Mouse (Mus musculus) thymus, postnatal 14 days (tissue): Measurements from ENCODE around the gene Slx1b.
A peak's percentile ranks its signal among the peaks of the same experiment; 100 is the strongest.

Source experiments
- DNase-seq: peaks from one replicate; pipeline ENCODE4 v3.0.0; 2021

Slx1b gene

GRCm38 (mm10) chr7:126672111-126672510, 23.5 kb downstream of the Slx1b start:
- no peak for DNase-seq

GRCm38 (mm10) chr7:126670152-126670551, 25.4 kb downstream of the Slx1b start:
- no peak for DNase-seq

- DNase-seq, result no peak
Measured at GRCm38 (mm10) chr7:126668452-126668851, 27.1 kb downstream of the Slx1b start.

GRCm38 (mm10) chr7:126667495-126668090, 28.0 kb downstream of the Slx1b start:
- DNase-seq, result no peak

- DNase-seq, result no peak
Measured at GRCm38 (mm10) chr7:126665269-126665668, 30.3 kb downstream of the Slx1b start.

GRCm38 (mm10) chr7:126663646-126664045, 31.9 kb downstream of the Slx1b start:
- DNase-seq, result no peak

GRCm38 (mm10) chr7:126659771-126660170, 35.8 kb downstream of the Slx1b start:
- DNase-seq, result no peak

- DNase-seq, result no peak
Measured at GRCm38 (mm10) chr7:126657522-126657921, 38.1 kb downstream of the Slx1b start.

- DNase-seq, result peak; percentile 32
Measured at GRCm38 (mm10) chr7:126655695-126656094, 39.9 kb downstream of the Slx1b start.

- no peak for DNase-seq
Measured at GRCm38 (mm10) chr7:126653991-126654390, 41.6 kb downstream of the Slx1b start.

GRCm38 (mm10) chr7:126650852-126651251, 44.7 kb downstream of the Slx1b start:
- no peak for DNase-seq

- DNase-seq, result peak; percentile 95
Measured at GRCm38 (mm10) chr7:126649231-126650051, 46.1 kb downstream of the Slx1b start, which contains the start of gene Sgf29. Gene Sgf29, plus strand, starts transcription at chr7:126649309.

GRCm38 (mm10) chr7:126648486-126648885, 47.1 kb downstream of the Slx1b start:
- DNase-seq, result peak; percentile 8

GRCm38 (mm10) chr7:126645708-126646107, 49.9 kb downstream of the Slx1b start:
- DNase-seq, result no peak

- no peak for DNase-seq
Measured at GRCm38 (mm10) chr7:126644914-126645313, 50.7 kb downstream of the Slx1b start.

GRCm38 (mm10) chr7:126644345-126644744, 51.2 kb downstream of the Slx1b start:
- no peak for DNase-seq

GRCm38 (mm10) chr7:126643244-126643617, 52.4 kb downstream of the Slx1b start:
- peak; percentile 35 for DNase-seq

- no peak for DNase-seq
Measured at GRCm38 (mm10) chr7:126642545-126643243, 52.9 kb downstream of the Slx1b start.
